Mouse (Mus musculus) bone marrow macrophage, adult 2 months (primary cell): ENCODE data around the gene Avpr1a. TPM values are rescaled to one million over a fixed set of nuclear protein-coding genes. Genes with fewer than 3 reads are reported as not detected.

Experiments used
- H3K27ac ChIP-seq: 2 replicates; pipeline ENCODE4 v1.5.1; 2012; ENCODE audit warnings: low read depth, low read length; ENCODE audit not compliant: insufficient read depth
- H3K4me1 ChIP-seq: 2 replicates; pipeline ENCODE4 v1.6.1; 2012; ENCODE audit warnings: low read length; ENCODE audit not compliant: control insufficient read depth, insufficient read depth
- H3K4me3 ChIP-seq: 2 replicates; pipeline ENCODE4 v1.5.1; 2012; ENCODE audit warnings: mild to moderate bottlenecking, low read length, moderate library complexity; ENCODE audit not compliant: insufficient read depth
- CTCF ChIP-seq: IDR thresholded peaks from 2 replicates; pipeline ENCODE4 v1.5.1; 2012; ENCODE audit warnings: low read depth, mild to moderate bottlenecking, low read length, moderate library complexity
- POLR2A ChIP-seq: IDR thresholded peaks from 2 replicates; pipeline ENCODE4 v1.6.1; 2012; ENCODE audit warnings: mild to moderate bottlenecking, low read depth, low read length, borderline replicate concordance
- polyA plus RNA-seq: library from polyadenylated mRNA; stranded (reverse); fragments of >200 nt; gene quantifications from 2 replicates; pipeline ENCODE4 v1.2.4, GENCODE M21; 2012; ENCODE audit not compliant: missing spikeins, insufficient read depth, insufficient read length

Gene Avpr1a
- polyA plus RNA-seq, 1 experiment = 0.27 TPM

- Histone ChIP-seq H3K27ac (no peak overlapping the region), H3K4me3 (no peak overlapping the region), H3K4me1 (no peaks in the 10 kb centered on the region)
- TF ChIP-seq POLR2A (no peak), CTCF (no peak)
Measured at GRCm38 (mm10) chr10:122455793-122456192, 7.5 kb downstream of the Avpr1a start.

GRCm38 (mm10) chr10:122476846-122477245 lies 28.5 kb downstream of the Avpr1a start:
- no peak for TF ChIP-seq POLR2A
- TF ChIP-seq CTCF = no peak
- Histone ChIP-seq H3K4me3 (no peak overlapping the region), H3K4me1 (no peaks in the 10 kb centered on the region), H3K27ac (no peak overlapping the region)

- no peaks in the 10 kb centered on the region for H3K4me1 ChIP-seq
- no peak overlapping the region for H3K27ac ChIP-seq
- no peak for TF ChIP-seq POLR2A
- TF ChIP-seq CTCF = no peak
- H3K4me3 ChIP-seq = no peak overlapping the region
Measured at GRCm38 (mm10) chr10:122498551-122498950, 50.3 kb downstream of the Avpr1a start.

DNA sequence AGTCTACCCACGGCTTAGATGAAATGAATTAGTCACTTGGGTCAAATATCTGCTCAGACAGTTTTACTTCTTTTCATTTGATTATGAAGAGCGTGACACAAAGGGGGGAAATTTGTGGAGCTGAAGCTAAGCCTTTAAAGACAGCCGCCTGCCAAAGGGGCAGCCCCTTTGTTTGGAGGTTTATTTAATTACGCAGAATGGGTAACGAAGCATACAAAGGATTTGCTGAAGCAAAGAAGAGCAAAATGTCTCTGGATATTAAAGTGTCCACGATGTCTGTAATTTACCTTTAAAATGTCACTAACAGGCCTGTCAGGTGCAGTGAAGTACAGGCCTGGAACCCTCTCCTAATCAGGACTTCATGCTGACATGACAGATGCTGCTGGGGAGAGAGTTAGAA lies 51.0 kb downstream of the Avpr1a start:
- Histone ChIP-seq H3K27ac (no peak overlapping the region), H3K4me1 (no peaks in the 10 kb centered on the region), H3K4me3 (no peak overlapping the region)
- TF ChIP-seq CTCF (no peak), POLR2A (no peak)

Other genes with a start within 250 kb of the Avpr1a start
- gene Ppm1h, start 230.3 kb downstream of the Avpr1a start, polyA plus RNA-seq = 48.4 and 52.4 TPM in 2 replicates